Mouse (Mus musculus) myocyte (in vitro differentiated cells): Measurements from ENCODE around the gene Ndufs8.

Experiments used
- CEBPB ChIP-seq: IDR thresholded peaks from 2 replicates; pipeline ENCODE4 v1.6.1; 2011; ENCODE audit warnings: mild to moderate bottlenecking, moderate library complexity; ENCODE audit not compliant: poor library complexity, insufficient read depth, severe bottlenecking
- E2F4 ChIP-seq: IDR thresholded peaks from one replicate; pipeline ENCODE4 v1.6.1; 2011; ENCODE audit warnings: mild to moderate bottlenecking, control low read depth, moderate library complexity; ENCODE audit not compliant: insufficient read depth
- MAX ChIP-seq: IDR thresholded peaks from one replicate; pipeline ENCODE4 v1.6.1; 2011; ENCODE audit warnings: low read depth, mild to moderate bottlenecking, control low read depth
- MYOD1 ChIP-seq, 3 experiments: IDR thresholded peaks; one replicate each; pipeline ENCODE4 v1.6.1; 2011; ENCODE audit warnings: control low read depth in 2 of 3, low read depth in 2 of 3, mild to moderate bottlenecking in 2 of 3, moderate library complexity in 1 of 3; ENCODE audit not compliant: insufficient read length in 2 of 3, control insufficient read depth in 1 of 3
- MYOG ChIP-seq, 3 experiments: IDR thresholded peaks; one replicate each; pipeline ENCODE4 v1.6.1; 2011; ENCODE audit warnings: control low read depth in 2 of 3, low read depth in 2 of 3, mild to moderate bottlenecking in 2 of 3; ENCODE audit not compliant: insufficient read length in 2 of 3, control insufficient read depth in 1 of 3, insufficient read depth in 1 of 3
- POLR2A ChIP-seq: IDR thresholded peaks from one replicate; pipeline ENCODE4 v1.6.1; 2011; ENCODE audit warnings: low read depth, mild to moderate bottlenecking, control low read depth, moderate library complexity; ENCODE audit not compliant: insufficient read length
- REST ChIP-seq: IDR thresholded peaks from one replicate; pipeline ENCODE4 v1.6.1; 2011; ENCODE audit warnings: mild to moderate bottlenecking, control low read depth, moderate library complexity; ENCODE audit not compliant: insufficient read depth, insufficient read length
- TCF12 ChIP-seq: IDR thresholded peaks from one replicate; pipeline ENCODE4 v1.6.1; 2011; ENCODE audit warnings: mild to moderate bottlenecking, control low read depth; ENCODE audit not compliant: poor library complexity, insufficient read depth, severe bottlenecking
- USF1 ChIP-seq: IDR thresholded peaks from one replicate; pipeline ENCODE4 v1.6.1; 2011; ENCODE audit warnings: low read depth, mild to moderate bottlenecking, control low read depth, moderate library complexity

DNA sequence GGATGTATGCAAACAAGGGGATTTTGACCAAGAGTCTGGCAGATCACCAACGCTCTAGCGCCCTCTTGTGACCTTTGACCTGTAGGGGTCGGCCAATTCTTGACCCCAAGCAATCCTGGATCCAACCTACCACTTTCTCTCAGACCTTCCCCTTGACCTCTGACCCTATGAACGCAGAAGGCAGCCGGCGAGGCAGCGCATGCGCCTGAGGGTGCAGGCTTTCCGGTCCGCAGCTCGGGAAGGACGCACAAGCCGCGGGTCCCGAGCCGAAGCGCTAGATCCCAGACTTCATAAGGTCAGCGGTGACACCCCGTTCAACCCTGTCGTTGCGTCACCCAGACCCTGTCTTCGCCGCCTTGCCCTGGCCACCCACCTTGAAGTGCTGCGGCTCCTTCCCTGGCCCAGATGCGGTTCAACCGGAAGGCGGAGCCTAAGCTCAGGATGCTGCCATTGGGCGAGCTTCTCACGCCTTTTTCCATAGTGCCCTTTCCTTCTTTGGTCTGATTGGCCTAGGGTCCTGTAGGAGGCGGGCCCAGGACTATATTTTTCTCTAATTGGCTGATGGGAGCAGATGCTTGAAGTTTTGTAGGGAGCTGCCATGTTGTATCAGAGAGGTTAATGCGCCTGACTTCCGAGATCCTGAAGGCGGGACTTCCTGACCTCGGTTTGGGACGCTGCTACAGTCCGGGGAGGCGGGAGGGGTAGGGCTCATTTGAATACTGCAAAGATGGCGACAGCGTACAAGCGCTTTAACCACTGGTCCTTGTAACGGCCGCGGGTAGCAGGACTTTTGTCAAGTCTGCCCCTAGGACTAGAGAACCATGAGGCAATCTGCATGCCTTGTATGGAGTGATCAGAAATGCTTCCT lies at the start of gene Ndufs8:
- TF ChIP-seq POLR2A: peak; percentile 73
- TF ChIP-seq USF1: no peak
- TF ChIP-seq MAX: no peak
- no peak for TF ChIP-seq REST
- no peak for TF ChIP-seq TCF12
- TF ChIP-seq MYOG (IDR thresholded peaks at IDR 0.05; ENCODE audit: control insufficient read depth in 1 of 3, insufficient read depth in 1 of 3, insufficient read length in 2 of 3, low read depth in 2 of 3): no peak
- 0 out of 2 replicates have a peak, but pooled peaks have one; percentile 4 for TF ChIP-seq CEBPB
- no peak for TF ChIP-seq MYOD1 (IDR thresholded peaks at IDR 0.05; ENCODE audit: control insufficient read depth in 1 of 3, insufficient read length in 2 of 3, low read depth in 2 of 3)
- TF ChIP-seq E2F4: peak; percentile 64
